Mouse (Mus musculus) cortical plate, adult 2 months (tissue): ENCODE data around the gene Tmed8.

ENCODE experiments used
- CTCF ChIP-seq: fragments of 200-500 bp; IDR thresholded peaks from 2 replicates; pipeline ENCODE4 v1.5.1; 2011; ENCODE audit warnings: mild to moderate bottlenecking, control low read depth, low read length; ENCODE audit not compliant: insufficient read depth; ENCODE audit errors: extremely low read depth
- POLR2A ChIP-seq: fragments of 200-500 bp; IDR thresholded peaks from 2 replicates; pipeline ENCODE4 v1.6.1; 2011; ENCODE audit warnings: mild to moderate bottlenecking, low read length, control low read depth; ENCODE audit not compliant: insufficient read depth; ENCODE audit errors: extremely low read depth

GRCm38 (mm10) chr12:87198792-87199191, 1.5 kb downstream of the Tmed8 start:
- TF ChIP-seq POLR2A (no peak), CTCF (no peak)
